ENCODE assay signal across 8 mouse cellular contexts in genomic region chr2:119166901-119167865, GRCm38 (mm10). TPM values are rescaled to one million over a fixed set of nuclear protein-coding genes. Genes with fewer than 3 reads are reported as not detected.
A peak's percentile ranks its signal among the peaks of the same experiment; 100 is the strongest.
DNase-seq lines count a peak whose midpoint lies in the region; ATAC-seq and TF ChIP-seq lines count a peak whose summit lies in the region.

Gene Gchfr (plus strand): TSS chr2:119167773.

- peak within 1 kb of the TSS; percentile 33 for H3K9ac ChIP-seq in forebrain, embryonic 16.5 days (replicated peaks; ENCODE audit: low read depth, low read length)

- WGBS in forebrain, embryonic 16.5 days, result under 1% methylated on average over 60 of the region's 60 CpGs
- under 1% methylated on average over 60 of the region's 60 CpGs for WGBS in hindbrain, embryonic 10.5 days
- WGBS in limb, embryonic 10.5 days, result under 1% methylated on average over 60 of the region's 60 CpGs
- 1% methylated on average over 60 of the region's 60 CpGs for WGBS in spleen, adult 2 months

- peak within 1 kb of the TSS; percentile 100 for H3K4me2 ChIP-seq in forebrain, embryonic 16.5 days (ENCODE audit: low read length)

- H3K9me3 ChIP-seq in forebrain, embryonic 16.5 days (ENCODE audit: control insufficient read depth, low read length), result no peaks in the 10 kb centered on the region
- H3K9me3 ChIP-seq in hindbrain, embryonic 10.5 days, result no peaks in the 10 kb centered on the region
- H3K9me3 ChIP-seq in limb, embryonic 10.5 days (replicated peaks), result no peaks in the 10 kb centered on the region

- peaks cover 15% of the 10 kb centered on the region for H3K4me1 ChIP-seq in forebrain, embryonic 16.5 days (replicated peaks; ENCODE audit: control insufficient read depth, insufficient read depth, low read length)
- H3K4me1 ChIP-seq in hindbrain, embryonic 10.5 days (replicated peaks), result peaks cover 23% of the 10 kb centered on the region
- H3K4me1 ChIP-seq in limb, embryonic 10.5 days, result peaks cover 30% of the 10 kb centered on the region
- H3K4me1 ChIP-seq in spleen, adult 2 months (ENCODE audit: control insufficient read depth, insufficient read depth, insufficient read length), result peaks cover 11% of the 10 kb centered on the region

- H3K36me3 ChIP-seq in forebrain, embryonic 16.5 days (ENCODE audit: control insufficient read depth, insufficient read depth), result no peaks in the 10 kb centered on the region
- H3K36me3 ChIP-seq in hindbrain, embryonic 10.5 days, result peaks cover 5% of the 10 kb centered on the region; the same call in 1 of the 2 replicates
- H3K36me3 ChIP-seq in limb, embryonic 10.5 days, result 0 out of 2 replicates have a peak, but pooled peaks cover under 1% of the 10 kb centered on the region
- H3K36me3 ChIP-seq in spleen, adult 2 months (ENCODE audit: control insufficient read depth, insufficient read depth, low read length), result no peaks in the 10 kb centered on the region

- DNase-seq in ovary, postnatal 36 days (ENCODE audit: low spot score), result peak; percentile 72
- no peak for DNase-seq in ovary, postnatal 10 days (ENCODE audit: low spot score)
- peak; percentile 59 to 65 for DNase-seq in cerebellum, adult 18-20 months
- DNase-seq in hindbrain, embryonic 10.5 days (ENCODE audit: low spot score), result peak; percentile 73
- DNase-seq in limb, embryonic 10.5 days (ENCODE audit: low spot score), result peak; percentile 83
- DNase-seq in mesoderm, embryonic 11.5 days (ENCODE audit: low read depth, low spot score), result peak; percentile 61
- no peak for DNase-seq in spleen, adult 2 months (ENCODE audit: low read depth in 1 of 2, low spot score in 2 of 2)

- H3K27me3 ChIP-seq in forebrain, embryonic 16.5 days (replicated peaks; ENCODE audit: control insufficient read depth, insufficient read depth, low read length), result peaks cover 18% of the 10 kb centered on the region
- H3K27me3 ChIP-seq in hindbrain, embryonic 10.5 days (ENCODE audit: insufficient read depth, poor library complexity, severe bottlenecking), result peaks cover 59% of the 10 kb centered on the region
- peaks cover 65% of the 10 kb centered on the region for H3K27me3 ChIP-seq in limb, embryonic 10.5 days (ENCODE audit: low read depth, poor library complexity, severe bottlenecking)
- H3K27me3 ChIP-seq in spleen, adult 2 months (ENCODE audit: control insufficient read depth, insufficient read depth, low read length), result peaks cover 5% of the 10 kb centered on the region

- no peak for TF ChIP-seq POLR2A in spleen, adult 2 months (IDR thresholded peaks at IDR 0.05; ENCODE audit: low read depth, low read length)

- no peak within 1 kb of the TSS for H3K27ac ChIP-seq in forebrain, embryonic 16.5 days (ENCODE audit: low read length)
- H3K27ac ChIP-seq in hindbrain, embryonic 10.5 days, result peak within 1 kb of the TSS; percentile 64
- peak within 1 kb of the TSS; percentile 54 for H3K27ac ChIP-seq in limb, embryonic 10.5 days
- H3K27ac ChIP-seq in spleen, adult 2 months (ENCODE audit: insufficient read depth, low read length), result no peak within 1 kb of the TSS

- no peak for TF ChIP-seq CTCF in spleen, adult 2 months (IDR thresholded peaks at IDR 0.05; ENCODE audit: extremely low read depth, insufficient read depth, insufficient read length, insufficient replicate concordance)

- H3K4me3 ChIP-seq in forebrain, embryonic 16.5 days (replicated peaks; ENCODE audit: low read length), result peak within 1 kb of the TSS; percentile 61
- peak within 1 kb of the TSS; percentile 68 for H3K4me3 ChIP-seq in hindbrain, embryonic 10.5 days
- peak within 1 kb of the TSS; percentile 65 for H3K4me3 ChIP-seq in limb, embryonic 10.5 days
- H3K4me3 ChIP-seq in spleen, adult 2 months (ENCODE audit: extremely low read depth, insufficient read depth, insufficient read length), result peak within 1 kb of the TSS; percentile 57

- ATAC-seq in forebrain, embryonic 16.5 days, result peak; percentile 69

RNA-seq across cellular contexts. Expression of gene Gchfr, which starts in this region (rescaled TPM):
- polyA plus RNA-seq in forebrain, embryonic 16.5 days (2015; fragmentation: Nextera tagmentation; extraction: Ambion mirVana), result 0.47 and 0.55 TPM in 2 replicates
- polyA plus RNA-seq in hindbrain, embryonic 10.5 days (2016; fragmentation: Nextera tagmentation; extraction: Ambion mirVana), result 3.3 and 6.1 TPM in 2 replicates
- polyA plus RNA-seq in limb, embryonic 10.5 days (2016; fragmentation: Nextera tagmentation; extraction: Ambion mirVana), result 6.5 and 8.4 TPM in 2 replicates
- polyA plus RNA-seq in spleen, adult 2 months (2012; rRNA removed), result 3.2 and 4.2 TPM in 2 replicates

Comparison
In these comparisons a context has a peak if more than half of its experiments do, and no peak if none do; other contexts are left out.
1. DNase-seq: peak in ovary, postnatal 36 days (single experiment), cerebellum, adult 18-20 months (2 of 2), hindbrain, embryonic 10.5 days (single experiment), limb, embryonic 10.5 days (single experiment) and mesoderm, embryonic 11.5 days (single experiment); none in ovary, postnatal 10 days (single experiment) and spleen, adult 2 months (0 of 2).
2. Peak in ATAC-seq, H3K4me3 ChIP-seq, H3K9ac ChIP-seq and H3K4me2 ChIP-seq in forebrain, embryonic 16.5 days; RNA of the gene not detected or under 1 TPM.
3. H3K27ac ChIP-seq: peak in hindbrain, embryonic 10.5 days (single experiment) and limb, embryonic 10.5 days (single experiment); none in forebrain, embryonic 16.5 days (single experiment) and spleen, adult 2 months (single experiment).
4. Peak in every context shown above with its lines, with median percentiles within 50 percentile points of each other: H3K4me3 ChIP-seq.